Mouse (Mus musculus) liver, postnatal 0 days (tissue): Measurements from ENCODE around the gene Atxn2l.

Source experiments
- CTCF ChIP-seq: sonication (generic); IDR thresholded peaks from 2 replicates; pipeline ENCODE4 v1.5.1; 2016; ENCODE audit warnings: antibody characterized with exemption, low read depth
- EP300 ChIP-seq: IDR thresholded peaks from 2 replicates; pipeline ENCODE4 v1.6.1; 2016; ENCODE audit warnings: antibody characterized with exemption, low read depth, mild to moderate bottlenecking

- TF ChIP-seq CTCF (no peak), EP300 (no peak)
Measured at GRCm38 (mm10) chr7:126446217-126446616, 57.0 kb downstream of the Atxn2l start.
